Mouse (Mus musculus) midbrain, postnatal 0 days (tissue): ENCODE measurements around the gene Senp3. TPM values are rescaled to one million over a fixed set of nuclear protein-coding genes. Genes with fewer than 3 reads are reported as not detected.
"Not testable (repeated sequence)": the region's sequence is repeated elsewhere in the genome, so short reads cannot be mapped to it uniquely, and the experiment has no call there.

Experiments used
- ATAC-seq: fragments of 200-750 bp; cut with Nextera tagmentation; 2 replicates; pipeline ENCODE4 v1.8.0; 2017; ENCODE audit warnings: moderate number of reproducible peaks, mild to moderate bottlenecking, moderate TSS enrichment, moderate library complexity; ENCODE audit not compliant: low FRiP score
- DNase-seq: peaks from one replicate; pipeline ENCODE4 v3.0.0-alpha.2; 2015; ENCODE audit warnings: low spot score
- H3K27ac ChIP-seq: fragments of 300-500 bp; sonication (generic); 2 replicates; pipeline ENCODE4 v1.5.1; 2014; ENCODE audit warnings: low read depth, mild to moderate bottlenecking, low read length, mixed read lengths
- H3K27me3 ChIP-seq: fragments of 300-500 bp; sonication (generic); 2 replicates; pipeline ENCODE4 v1.6.1; 2014; ENCODE audit warnings: low read length, control low read depth, mixed read lengths; ENCODE audit not compliant: insufficient read depth
- H3K36me3 ChIP-seq: fragments of 300-500 bp; sonication (generic); 2 replicates; pipeline ENCODE4 v1.6.1; 2014; ENCODE audit warnings: low read length, control low read depth, mixed read lengths; ENCODE audit not compliant: insufficient read depth
- H3K4me1 ChIP-seq: fragments of 300-500 bp; sonication (generic); 2 replicates; pipeline ENCODE4 v1.6.1; 2014; ENCODE audit warnings: mild to moderate bottlenecking, control low read depth, antibody characterized with exemption, low read length, mixed read lengths; ENCODE audit not compliant: insufficient read depth
- H3K4me2 ChIP-seq: fragments of 300-500 bp; sonication (generic); 2 replicates; pipeline ENCODE4 v1.6.1; 2014; ENCODE audit warnings: low read depth, mild to moderate bottlenecking, low read length, mixed read lengths; ENCODE audit not compliant: poor library complexity, severe bottlenecking
- H3K4me3 ChIP-seq: fragments of 300-500 bp; sonication (generic); 2 replicates; pipeline ENCODE4 v1.5.1; 2014; ENCODE audit warnings: low read depth, mild to moderate bottlenecking, low read length, moderate library complexity
- H3K9ac ChIP-seq: fragments of 300-500 bp; sonication (generic); replicated peaks from 2 replicates; pipeline ENCODE4 v1.6.1; 2014; ENCODE audit warnings: mild to moderate bottlenecking, low read length, moderate library complexity, mixed read lengths; ENCODE audit not compliant: poor library complexity, severe bottlenecking
- H3K9me3 ChIP-seq: fragments of 300-500 bp; sonication (generic); 2 replicates; pipeline ENCODE4 v1.6.1; 2016; ENCODE audit warnings: low read length, control low read depth
- CTCF ChIP-seq: IDR thresholded peaks from 2 replicates; pipeline ENCODE4 v1.5.1; 2016; ENCODE audit warnings: antibody characterized with exemption, mild to moderate bottlenecking
- WGBS: fragments of 180-500 bp; shearing (Covaris S2); extraction: QIAGEN DNeasy Blood & Tissue Kit; methylation state at CpG from one replicate; pipeline ENCODE4 v1.1.7; 2014; 5-methylcytosine and 5-hydroxymethylcytosine counted together
- microRNA counts: library from miRNA; unstranded; fragments of <30 nt; microRNA quantifications from one replicate; lab custom pipeline; 2015
- microRNA-seq: library from miRNA; unstranded; fragments of <30 nt; microRNA quantifications from one replicate; pipeline ENCODE4, GENCODE M21; 2016; ENCODE audit warnings: borderline number of aligned reads
- polyA plus RNA-seq: library from polyadenylated mRNA; unstranded; fragments of >200 nt; fragmentation: Nextera tagmentation; extraction: Ambion mirVana; gene quantifications from 2 replicates; pipeline ENCODE4 v1.2.1, GENCODE M21; 2015
- total RNA-seq: library from RNA; depleted of rRNA; stranded (reverse); fragments of >200 nt; gene quantifications from 2 replicates; pipeline ENCODE4 v1.2.3, GENCODE M21; 2014; rRNA removed

Senp3 gene
- total and polyA plus RNA-seq, 2 experiments from 2014 or later, result 70.3 to 89.2 TPM

DNA sequence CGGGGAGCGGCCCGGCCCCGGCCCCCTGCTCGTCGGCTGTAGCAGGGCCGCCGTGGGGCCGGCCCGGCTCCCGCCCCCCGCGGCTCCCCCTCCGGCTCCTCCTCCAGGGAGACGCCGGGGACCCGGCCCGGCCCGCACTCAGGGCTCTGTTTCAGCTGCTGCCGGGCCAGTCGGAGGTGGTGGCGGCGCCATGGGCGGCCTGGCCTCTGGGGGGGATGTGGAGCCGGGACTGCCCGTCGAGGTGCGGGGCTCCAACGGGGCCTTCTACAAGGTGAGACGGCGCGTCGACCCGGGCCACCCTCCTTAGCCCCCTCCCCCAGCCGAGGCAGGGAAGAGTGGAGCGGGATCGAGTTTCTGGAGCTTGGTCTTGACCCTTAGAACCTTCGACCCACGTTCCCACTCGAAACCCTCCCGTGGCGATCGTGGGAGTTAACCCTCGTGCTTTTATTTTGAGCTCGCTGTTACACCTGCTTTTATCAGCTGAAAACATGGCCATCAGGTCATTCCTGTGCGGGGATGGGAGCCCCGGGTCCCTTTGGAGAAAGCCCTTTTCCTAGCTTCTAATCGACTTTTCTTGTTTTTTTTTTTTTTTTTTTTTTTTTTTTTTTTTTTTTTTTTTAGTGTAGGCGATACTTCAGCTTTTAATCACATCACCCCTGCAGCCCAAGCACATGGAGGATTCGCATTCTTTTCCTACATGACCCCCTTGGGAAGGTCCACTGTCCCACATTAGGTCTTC lies 48.6 kb downstream of the Senp3 start:
- DNase-seq, result peak; percentile 28
- Histone ChIP-seq H3K9ac (peak overlapping the region; percentile 98), H3K9me3 (no peaks in the 10 kb centered on the region), H3K36me3 (no peaks in the 10 kb centered on the region), H3K4me1 (no peaks in the 10 kb centered on the region), H3K4me3 (peak overlapping the region; percentile 94), H3K27me3 (no peaks in the 10 kb centered on the region), H3K27ac (peak overlapping the region; percentile 89), H3K4me2 (peak overlapping the region; percentile 55)
- peak; percentile 35 for ATAC-seq
- no peak for TF ChIP-seq CTCF
- under 1% methylated on average over 30 of the region's 50 CpGs for WGBS

DNA sequence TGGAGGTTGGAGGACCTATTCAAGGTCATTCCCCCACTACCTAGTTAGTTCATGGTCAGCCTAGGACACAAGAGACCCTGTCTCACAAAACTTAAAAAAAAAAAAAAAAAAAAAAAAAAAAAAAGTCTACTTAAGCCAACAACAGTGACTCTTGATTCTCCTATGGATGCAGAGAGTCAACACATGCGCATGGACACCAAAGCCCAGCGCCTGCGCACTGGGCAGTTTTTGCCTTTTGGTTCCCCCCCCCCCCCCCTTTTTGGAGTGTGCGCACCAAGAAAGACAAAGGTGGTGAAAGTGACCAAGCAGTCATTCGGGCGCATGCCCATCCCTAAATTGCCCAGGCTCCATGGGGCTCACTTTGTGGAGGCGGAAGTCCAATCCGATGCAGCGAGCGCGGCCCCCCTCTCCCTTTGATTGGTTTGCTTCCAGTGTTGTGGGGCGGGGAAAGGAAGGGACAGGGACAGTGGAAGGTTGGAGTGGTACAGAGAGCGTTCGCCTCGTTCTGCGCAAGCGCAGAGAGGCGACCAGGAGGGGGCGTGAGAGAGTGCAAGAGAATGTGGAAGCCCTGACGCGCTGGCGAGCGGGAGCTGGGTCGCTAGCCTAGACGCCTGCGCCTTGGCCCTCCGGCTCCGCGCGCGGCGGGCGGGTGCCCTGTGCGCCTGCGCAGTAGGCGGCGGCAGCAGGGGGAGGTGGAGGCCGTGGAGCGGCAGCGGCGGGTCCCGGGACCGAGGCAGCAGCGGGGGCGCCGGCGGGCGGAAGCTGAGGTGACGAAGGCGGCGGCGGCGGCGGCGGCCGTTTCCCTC lies 49.4 kb downstream of the Senp3 start, which contains the start of gene Fxr2:
Gene Fxr2 (plus strand): TSS at position 707 of the 806 bp plus-strand sequence.
- no peaks in the 10 kb centered on the region for H3K36me3 ChIP-seq
- DNase-seq (peak; percentile 100), ATAC-seq (peak; percentile 99)
- no peaks in the 10 kb centered on the region for H3K27me3 ChIP-seq
- peak within 1 kb of the TSS; percentile 55 for H3K4me2 ChIP-seq
- no peaks in the 10 kb centered on the region for H3K4me1 ChIP-seq
- H3K4me3 ChIP-seq, result peak within 1 kb of the TSS; percentile 94
- TF ChIP-seq CTCF, result peak; percentile 90
- H3K27ac ChIP-seq, result peak within 1 kb of the TSS; percentile 89
- no peaks in the 10 kb centered on the region for H3K9me3 ChIP-seq
- 0% methylated on average over 32 of the region's 56 CpGs for WGBS
- peak within 1 kb of the TSS; percentile 98 for H3K9ac ChIP-seq

DNA sequence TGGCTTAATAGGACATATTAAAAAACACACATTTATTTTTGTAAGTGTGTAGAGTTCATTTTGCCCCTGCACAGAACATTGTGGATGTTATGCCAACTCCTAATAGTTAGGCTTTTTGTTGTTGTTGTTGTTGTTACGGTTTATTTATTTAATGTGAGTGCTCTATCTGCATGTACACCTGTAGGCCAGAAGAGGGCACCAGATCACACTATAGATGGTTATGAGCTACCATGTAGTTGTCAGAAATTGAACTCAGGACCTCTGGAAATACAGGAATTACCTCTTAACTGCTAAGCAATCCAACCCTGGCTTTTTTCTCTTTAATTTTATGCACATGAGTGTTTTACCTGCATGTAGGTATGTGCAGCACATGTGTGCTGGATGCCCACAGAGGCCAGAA lies 52.1 kb downstream of the Senp3 start:
- Histone ChIP-seq H3K27me3 (no peaks in the 10 kb centered on the region), H3K4me3 (no peak overlapping the region), H3K9me3 (no peaks in the 10 kb centered on the region), H3K9ac (no peak overlapping the region), H3K36me3 (no peaks in the 10 kb centered on the region), H3K27ac (no peak overlapping the region), H3K4me1 (no peaks in the 10 kb centered on the region), H3K4me2 (no peak overlapping the region)
- no peak for ATAC-seq
- WGBS, result 79% methylated on average over 1 of the region's 1 CpGs
- DNase-seq, result no peak
- TF ChIP-seq CTCF, result peak; percentile 64

DNA sequence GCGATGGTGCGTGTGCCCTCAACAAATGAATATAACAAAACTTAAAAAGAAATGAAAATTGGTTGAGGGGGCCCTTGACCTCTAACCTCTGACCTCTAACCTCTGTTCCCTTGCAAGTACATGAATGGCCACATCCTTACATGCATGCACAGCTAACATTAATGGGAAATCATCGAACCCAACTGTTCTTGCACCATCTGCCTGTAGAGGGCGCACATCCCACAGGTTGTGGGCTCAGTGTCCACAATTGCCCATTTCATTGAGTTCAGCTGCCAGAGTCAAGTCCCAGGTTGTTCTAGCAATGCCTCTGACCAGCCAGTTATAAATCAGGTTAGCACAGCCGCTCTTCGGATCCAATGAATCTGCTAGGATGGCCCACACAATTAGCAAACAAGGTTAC lies 53.6 kb downstream of the Senp3 start:
- H3K4me2 ChIP-seq, result no peak overlapping the region
- no peaks in the 10 kb centered on the region for H3K9me3 ChIP-seq
- peak; percentile 80 for DNase-seq
- H3K9ac ChIP-seq, result no peak overlapping the region
- no peak overlapping the region for H3K27ac ChIP-seq
- WGBS, result 39% methylated on average over 6 of the region's 6 CpGs
- H3K27me3 ChIP-seq, result no peaks in the 10 kb centered on the region
- no peaks in the 10 kb centered on the region for H3K36me3 ChIP-seq
- H3K4me1 ChIP-seq, result no peaks in the 10 kb centered on the region
- no peak for ATAC-seq
- peak; percentile 93 for TF ChIP-seq CTCF
- no peak overlapping the region for H3K4me3 ChIP-seq

DNA sequence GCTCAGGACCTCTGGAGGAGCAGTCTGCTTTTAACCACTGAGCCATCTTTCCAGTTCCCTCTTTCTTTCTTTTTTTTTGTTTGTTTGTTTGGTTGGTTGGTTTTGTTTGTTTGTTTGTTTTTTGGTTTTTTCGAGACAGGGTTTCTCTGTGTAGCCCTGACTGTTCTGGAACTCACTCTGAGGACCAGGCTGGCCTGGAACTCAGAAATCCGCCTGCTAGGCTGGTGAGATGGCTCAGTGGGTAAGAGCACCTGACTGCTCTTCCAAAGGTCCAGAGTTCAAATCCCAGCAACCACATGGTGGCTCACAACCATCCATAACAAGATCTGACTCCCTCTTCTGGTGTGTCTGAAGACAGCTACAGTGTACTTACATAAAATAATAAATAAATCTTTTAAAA lies 57.5 kb downstream of the Senp3 start:
- H3K27me3 ChIP-seq, H3K36me3 ChIP-seq, ATAC-seq, H3K9ac ChIP-seq, H3K27ac ChIP-seq, DNase-seq, H3K4me1 ChIP-seq, H3K4me2 ChIP-seq, H3K4me3 ChIP-seq, H3K9me3 ChIP-seq: not testable (repeated sequence)
- 85% methylated on average over 2 of the region's 2 CpGs for WGBS

MicroRNAs within 50 kb of the gene (microRNA counts, 519-probe panel; counts per million panel counts)
- microRNA mmu-miR-1934 (lab: Ali Mortazavi, UCI) (528 counts per million, percentile 58 among the panel's probes with 10 or more counts), microRNA mmu-miR-467f (lab: Ali Mortazavi, UCI) (2,727 counts per million, percentile 68 among the panel's probes with 10 or more counts)

Small RNAs within 50 kb of the gene (microRNA-seq; reads per million reads assigned to microRNA genes)
- 4.4 reads per million, percentile 7 among the genes with 10 or more reads in this experiment for gene Mir1934
- gene Mir467f, result not detected

Other genes with a start within 250 kb of the Senp3 start
Only the 30 nearest of the 35 such genes appear.
- gene Dnah2, start 133.0 kb downstream of the Senp3 start, total RNA-seq, result 9.5 and 12.5 TPM in 2 replicates
- gene Dnah2, start 133.0 kb downstream of the Senp3 start, polyA plus RNA-seq, result 3.9 and 4.1 TPM in 2 replicates
- gene Efnb3, start 121.9 kb downstream of the Senp3 start, total RNA-seq, result 145 and 155 TPM in 2 replicates
- gene Efnb3, start 121.9 kb downstream of the Senp3 start, polyA plus RNA-seq, result 151 and 166 TPM in 2 replicates
- 15.7 and 16.8 TPM in 2 replicates for gene Wrap53, start 101.8 kb downstream of the Senp3 start, total RNA-seq
- 12.6 and 14.2 TPM in 2 replicates for gene Wrap53, start 101.8 kb downstream of the Senp3 start, polyA plus RNA-seq
- gene Trp53, start 101.7 kb downstream of the Senp3 start, total RNA-seq, result 29.5 and 34.5 TPM in 2 replicates
- 30.3 and 31.9 TPM in 2 replicates for gene Trp53, start 101.7 kb downstream of the Senp3 start, polyA plus RNA-seq
- 145 and 161 TPM in 2 replicates for gene Atp1b2, start 76.1 kb downstream of the Senp3 start, total RNA-seq
- gene Atp1b2, start 76.1 kb downstream of the Senp3 start, polyA plus RNA-seq, result 167 and 175 TPM in 2 replicates
- gene Shbg, start 64.2 kb downstream of the Senp3 start, total RNA-seq, result not detected in 2 replicates
- gene Shbg, start 64.2 kb downstream of the Senp3 start, polyA plus RNA-seq, result not detected in 2 replicates
- gene Sat2, start 60.1 kb downstream of the Senp3 start, total RNA-seq, result 10.5 and 13.3 TPM in 2 replicates
- gene Sat2, start 60.1 kb downstream of the Senp3 start, polyA plus RNA-seq, result 29.6 and 29.9 TPM in 2 replicates
- 76.6 and 84.1 TPM in 2 replicates for gene Fxr2, start 49.1 kb downstream of the Senp3 start, total RNA-seq
- 22.5 and 27.2 TPM in 2 replicates for gene Fxr2, start 49.1 kb downstream of the Senp3 start, polyA plus RNA-seq
- gene Sox15, start 26.8 kb downstream of the Senp3 start, total RNA-seq, result 0.27 TPM in 1 of 2 replicates, not detected in the other
- 0.19 and 0.20 TPM in 2 replicates for gene Sox15, start 26.8 kb downstream of the Senp3 start, polyA plus RNA-seq
- gene Mpdu1, start 19.4 kb downstream of the Senp3 start, total RNA-seq, result 224 and 278 TPM in 2 replicates
- 118 and 123 TPM in 2 replicates for gene Mpdu1, start 19.4 kb downstream of the Senp3 start, polyA plus RNA-seq
- gene Cd68, start 15.9 kb downstream of the Senp3 start, total RNA-seq, result 7.2 and 10.3 TPM in 2 replicates
- 10.6 and 11.0 TPM in 2 replicates for gene Cd68, start 15.9 kb downstream of the Senp3 start, polyA plus RNA-seq
- gene Eif4a1, start 9.7 kb downstream of the Senp3 start, total RNA-seq, result 767 and 793 TPM in 2 replicates
- 501 and 502 TPM in 2 replicates for gene Eif4a1, start 9.7 kb downstream of the Senp3 start, polyA plus RNA-seq
- gene Tnfsf13, start 3.7 kb upstream of the Senp3 start, total RNA-seq, result 0.27 and 0.57 TPM in 2 replicates
- 0.96 and 1.1 TPM in 2 replicates for gene Tnfsf13, start 3.7 kb upstream of the Senp3 start, polyA plus RNA-seq
- gene Tnfsf12, start 13.8 kb upstream of the Senp3 start, total RNA-seq, result 4.7 and 6.2 TPM in 2 replicates
- gene Tnfsf12, start 13.8 kb upstream of the Senp3 start, polyA plus RNA-seq, result 4.3 and 4.5 TPM in 2 replicates
- gene Tnfsfm13, start 14.0 kb upstream of the Senp3 start, total RNA-seq, result 1.3 and 1.8 TPM in 2 replicates
- 1.2 and 1.9 TPM in 2 replicates for gene Tnfsfm13, start 14.0 kb upstream of the Senp3 start, polyA plus RNA-seq
- gene Polr2a, start 76.6 kb upstream of the Senp3 start, total RNA-seq, result 16.9 and 25.1 TPM in 2 replicates
- gene Polr2a, start 76.6 kb upstream of the Senp3 start, polyA plus RNA-seq, result 9.0 and 10.2 TPM in 2 replicates
- not detected in 2 replicates for gene Slc35g3, start 79.9 kb upstream of the Senp3 start, total RNA-seq
- gene Slc35g3, start 79.9 kb upstream of the Senp3 start, polyA plus RNA-seq, result 0.23 and 0.26 TPM in 2 replicates
- gene Zbtb4, start 83.8 kb upstream of the Senp3 start, total RNA-seq, result 31.5 and 34.3 TPM in 2 replicates
- gene Zbtb4, start 83.8 kb upstream of the Senp3 start, polyA plus RNA-seq, result 4.4 and 5.0 TPM in 2 replicates
- 1.5 and 1.6 TPM in 2 replicates for gene Chrnb1, start 113.9 kb upstream of the Senp3 start, total RNA-seq
- 1.1 TPM in 2 replicates for gene Chrnb1, start 113.9 kb upstream of the Senp3 start, polyA plus RNA-seq
- gene Fgf11, start 119.8 kb upstream of the Senp3 start, total RNA-seq, result 12.7 and 16.4 TPM in 2 replicates
- 2.6 and 2.8 TPM in 2 replicates for gene Fgf11, start 119.8 kb upstream of the Senp3 start, polyA plus RNA-seq
- 0.16 TPM in 1 of 2 replicates, not detected in the other for gene Tmem102, start 123.5 kb upstream of the Senp3 start, total RNA-seq
- 0.80 and 0.94 TPM in 2 replicates for gene Tmem102, start 123.5 kb upstream of the Senp3 start, polyA plus RNA-seq
- gene Gm39566, start 133.2 kb upstream of the Senp3 start, total RNA-seq, result not detected in 2 replicates
- gene Gm39566, start 133.2 kb upstream of the Senp3 start, polyA plus RNA-seq, result not detected in 2 replicates
- not detected in 2 replicates for gene Spem2, start 136.4 kb upstream of the Senp3 start, total RNA-seq
- not detected in 2 replicates for gene Spem2, start 136.4 kb upstream of the Senp3 start, polyA plus RNA-seq
- 0.93 TPM in 1 of 2 replicates, not detected in the other for gene Spem1, start 140.1 kb upstream of the Senp3 start, total RNA-seq
- gene Spem1, start 140.1 kb upstream of the Senp3 start, polyA plus RNA-seq, result 0.20 and 0.27 TPM in 2 replicates
- gene Nlgn2, start 155.7 kb upstream of the Senp3 start, total RNA-seq, result 117 and 137 TPM in 2 replicates
- gene Nlgn2, start 155.7 kb upstream of the Senp3 start, polyA plus RNA-seq, result 21.0 and 23.5 TPM in 2 replicates
- 95.5 and 103 TPM in 2 replicates for gene Tmem256, start 156.4 kb upstream of the Senp3 start, total RNA-seq
- gene Tmem256, start 156.4 kb upstream of the Senp3 start, polyA plus RNA-seq, result 349 and 370 TPM in 2 replicates
- 24.1 and 26.6 TPM in 2 replicates for gene Plscr3, start 164.3 kb upstream of the Senp3 start, total RNA-seq
- 33.5 and 35.0 TPM in 2 replicates for gene Plscr3, start 164.3 kb upstream of the Senp3 start, polyA plus RNA-seq
- not detected in 2 replicates for gene Tnk1, start 176.6 kb upstream of the Senp3 start, total RNA-seq
- gene Tnk1, start 176.6 kb upstream of the Senp3 start, polyA plus RNA-seq, result 0.16 TPM in 2 replicates
- not detected in 2 replicates for gene Tmem95, start 195.9 kb upstream of the Senp3 start, total RNA-seq
- gene Tmem95, start 195.9 kb upstream of the Senp3 start, polyA plus RNA-seq, result not detected in 2 replicates
- 0.93 and 1.6 TPM in 2 replicates for gene Kctd11, start 199.3 kb upstream of the Senp3 start, total RNA-seq
- 0.57 and 0.92 TPM in 2 replicates for gene Kctd11, start 199.3 kb upstream of the Senp3 start, polyA plus RNA-seq